Mouse (Mus musculus) hindbrain, embryonic 14.5 days (tissue): ENCODE data around the gene Btn1a1. TPM values are rescaled to one million over a fixed set of nuclear protein-coding genes. Genes with fewer than 3 reads are reported as not detected.

Experiments
- ATAC-seq: fragments of 200-750 bp; cut with Nextera tagmentation; 2 replicates; pipeline ENCODE4 v1.8.0; 2017; ENCODE audit warnings: moderate number of reproducible peaks, mild to moderate bottlenecking, moderate TSS enrichment, moderate library complexity; ENCODE audit not compliant: low FRiP score
- DNase-seq: peaks from one replicate; pipeline ENCODE4 v3.0.0-alpha.2; 2015; ENCODE audit warnings: low spot score
- H3K27ac ChIP-seq: fragments of 300-500 bp; sonication (generic); 2 replicates; pipeline ENCODE4 v1.5.1; 2014; ENCODE audit warnings: mild to moderate bottlenecking, moderate library complexity
- H3K27me3 ChIP-seq: fragments of 300-500 bp; sonication (generic); 2 replicates; pipeline ENCODE4 v1.6.1; 2014; ENCODE audit warnings: mild to moderate bottlenecking, low read length, mixed read lengths; ENCODE audit not compliant: control insufficient read depth, insufficient read depth
- H3K36me3 ChIP-seq: fragments of 300-500 bp; sonication (generic); replicated peaks from 2 replicates; pipeline ENCODE4 v1.6.1; 2014; ENCODE audit not compliant: control insufficient read depth, insufficient read depth
- H3K4me1 ChIP-seq: fragments of 300-500 bp; sonication (generic); replicated peaks from 2 replicates; pipeline ENCODE4 v1.6.1; 2014; ENCODE audit warnings: antibody characterized with exemption, low read length, mixed read lengths; ENCODE audit not compliant: control insufficient read depth, insufficient read depth
- H3K4me2 ChIP-seq: fragments of 300-500 bp; sonication (generic); replicated peaks from 2 replicates; pipeline ENCODE4 v1.6.1; 2014; ENCODE audit warnings: mild to moderate bottlenecking, moderate library complexity
- H3K4me3 ChIP-seq: fragments of 300-500 bp; sonication (generic); replicated peaks from 2 replicates; pipeline ENCODE4 v1.5.1; 2014; ENCODE audit warnings: mild to moderate bottlenecking, low read length
- H3K9ac ChIP-seq: fragments of 300-500 bp; sonication (generic); 2 replicates; pipeline ENCODE4 v1.6.1; 2014
- H3K9me3 ChIP-seq: fragments of 300-500 bp; sonication (generic); 2 replicates; pipeline ENCODE4 v1.6.1; 2016; ENCODE audit warnings: low read length; ENCODE audit not compliant: control insufficient read depth
- WGBS: fragments of 180-500 bp; shearing (Covaris S2); extraction: QIAGEN DNeasy Blood & Tissue Kit; methylation state at CpG from one replicate; pipeline ENCODE4 v1.1.7; 2014; 5-methylcytosine and 5-hydroxymethylcytosine counted together
- polyA plus RNA-seq: library from polyadenylated mRNA; unstranded; fragments of >200 nt; fragmentation: Nextera tagmentation; extraction: Ambion mirVana; gene quantifications from 2 replicates; pipeline ENCODE4 v1.2.1, GENCODE M21; 2014

The Btn1a1 gene
- polyA plus RNA-seq, 1 experiment from 2014 or later: 0.05 TPM

DNA sequence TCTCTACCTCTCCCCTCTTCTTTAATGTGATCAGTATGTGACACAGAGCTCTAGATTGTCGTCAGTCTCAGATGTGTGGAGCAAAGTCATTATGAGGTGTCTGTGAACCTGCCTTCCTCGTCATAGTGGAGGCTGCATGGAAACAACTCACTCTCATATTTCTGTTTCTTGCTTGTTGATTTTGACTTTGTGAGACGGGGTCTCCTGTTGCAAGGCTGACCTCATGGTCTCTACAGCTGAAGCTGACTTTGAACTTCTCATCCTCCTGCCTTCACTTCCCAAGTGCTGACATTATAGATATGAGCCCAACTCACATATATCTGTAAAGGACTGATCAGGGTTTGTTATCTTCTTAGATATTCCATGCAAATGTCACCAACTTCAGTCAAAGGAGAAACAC is 16.9 kb downstream of the Btn1a1 start:
- 0 out of 2 replicates have a peak overlapping the region, but pooled peaks have one; percentile 69 for H3K9ac ChIP-seq
- peak overlapping the region; percentile 58 for H3K4me3 ChIP-seq
- peaks cover 10% of the 10 kb centered on the region for H3K4me1 ChIP-seq
- H3K27ac ChIP-seq: no peak overlapping the region
- WGBS: 68% methylated on average over 3 of the region's 3 CpGs
- no peak for ATAC-seq
- no peak for DNase-seq
- no peaks in the 10 kb centered on the region for H3K36me3 ChIP-seq
- H3K4me2 ChIP-seq: peak overlapping the region; percentile 80
- H3K9me3 ChIP-seq: no peaks in the 10 kb centered on the region
- H3K27me3 ChIP-seq: no peaks in the 10 kb centered on the region

DNA sequence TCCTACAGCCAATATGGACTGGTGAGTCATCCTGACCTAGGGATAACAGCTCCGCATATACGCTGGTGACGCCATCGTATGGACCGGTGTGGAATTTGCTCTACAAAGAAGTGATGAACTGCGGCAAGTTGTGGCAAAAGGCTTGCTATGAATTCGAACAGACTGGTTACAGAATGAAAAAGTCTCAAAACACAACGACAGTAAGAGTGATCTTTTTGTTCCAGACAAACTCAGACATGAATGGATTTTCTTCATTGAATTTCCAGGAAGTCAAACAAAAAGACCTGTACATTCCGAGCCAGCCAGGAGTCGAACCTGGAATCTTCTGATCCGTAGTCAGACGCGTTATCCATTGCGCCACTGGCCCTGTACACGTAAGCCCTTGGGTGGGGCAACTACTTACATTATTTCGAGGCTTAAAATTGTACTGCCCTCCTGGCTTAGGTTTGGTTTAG is 19.2 kb downstream of the Btn1a1 start:
- peak overlapping the region; percentile 56 for H3K4me3 ChIP-seq
- peak overlapping the region; percentile 96 for H3K27ac ChIP-seq
- peak; percentile 98 for DNase-seq
- H3K36me3 ChIP-seq: no peaks in the 10 kb centered on the region
- H3K4me2 ChIP-seq: peak overlapping the region; percentile 72
- H3K4me1 ChIP-seq: peaks cover 10% of the 10 kb centered on the region
- H3K9me3 ChIP-seq: no peaks in the 10 kb centered on the region
- peak overlapping the region; percentile 89 for H3K9ac ChIP-seq
- ATAC-seq: peak; percentile 64
- under 1% methylated on average over 16 of the region's 16 CpGs for WGBS
- H3K27me3 ChIP-seq: no peaks in the 10 kb centered on the region

DNA sequence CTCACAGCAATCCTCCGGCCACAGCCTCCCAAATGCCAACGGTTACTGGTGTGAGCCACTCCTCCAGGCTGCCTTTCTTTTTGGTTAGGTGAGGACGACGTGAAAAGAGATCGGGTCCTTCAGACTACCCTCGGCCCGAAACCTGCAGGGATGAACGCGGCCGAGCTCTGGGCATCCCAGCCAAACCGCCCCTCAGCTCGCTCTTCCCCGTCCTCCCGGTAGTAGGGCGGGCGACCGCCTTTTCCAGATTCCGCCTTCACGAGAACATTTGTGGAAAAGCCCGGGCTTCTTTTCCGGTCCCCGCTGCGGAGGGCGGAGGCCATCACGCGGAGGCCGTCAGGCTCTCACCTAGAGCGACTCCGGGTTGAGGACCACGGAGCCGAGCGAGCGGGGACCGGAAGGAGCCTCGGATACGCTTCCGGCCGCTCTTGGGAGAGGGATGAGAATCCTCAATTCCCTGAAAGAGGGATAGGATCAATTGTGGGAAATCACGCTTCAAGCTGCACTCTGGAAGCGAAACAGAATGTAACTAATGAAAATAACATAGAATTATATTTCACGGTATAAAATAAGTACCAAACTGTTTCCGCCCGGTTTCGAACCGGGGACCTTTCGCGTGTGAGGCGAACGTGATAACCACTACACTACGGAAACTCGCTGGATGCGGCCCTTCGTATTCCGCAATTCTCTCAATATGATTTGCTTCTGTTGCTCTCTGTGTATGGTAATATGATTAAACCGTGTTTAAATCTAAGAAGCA is 20.0 kb downstream of the Btn1a1 start:
- DNase-seq (peak; percentile 100), ATAC-seq (peak; percentile 94)
- H3K4me3 ChIP-seq: peak overlapping the region; percentile 56
- peaks cover 10% of the 10 kb centered on the region for H3K4me1 ChIP-seq
- WGBS: under 1% methylated on average over 55 of the region's 55 CpGs
- H3K27me3 ChIP-seq: no peaks in the 10 kb centered on the region
- H3K27ac ChIP-seq: peak overlapping the region; percentile 96
- H3K4me2 ChIP-seq: peak overlapping the region; percentile 72
- no peaks in the 10 kb centered on the region for H3K9me3 ChIP-seq
- H3K36me3 ChIP-seq: no peaks in the 10 kb centered on the region
- peak overlapping the region; percentile 89 for H3K9ac ChIP-seq

DNA sequence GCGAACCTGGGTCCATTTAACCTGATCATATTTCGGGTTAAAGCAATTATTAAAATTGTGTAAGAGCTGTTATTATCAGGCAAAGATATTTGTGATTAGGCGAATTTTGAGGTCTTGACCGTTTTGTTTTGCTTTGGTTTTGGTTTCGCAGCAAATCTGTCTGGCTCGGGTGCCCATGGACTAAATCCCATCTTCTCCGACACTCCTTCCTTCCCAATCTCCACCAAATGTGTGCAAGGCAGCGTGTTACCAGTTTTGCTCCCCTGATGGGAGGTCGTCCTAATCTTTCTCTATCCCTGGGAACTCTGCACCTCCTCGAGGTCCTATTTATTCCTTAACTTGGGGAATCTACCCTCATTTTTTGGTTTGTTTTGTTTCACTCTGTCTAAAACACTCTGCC is 20.5 kb downstream of the Btn1a1 start:
- no peak for ATAC-seq
- peak overlapping the region; percentile 72 for H3K4me2 ChIP-seq
- DNase-seq: peak; percentile 51

DNA sequence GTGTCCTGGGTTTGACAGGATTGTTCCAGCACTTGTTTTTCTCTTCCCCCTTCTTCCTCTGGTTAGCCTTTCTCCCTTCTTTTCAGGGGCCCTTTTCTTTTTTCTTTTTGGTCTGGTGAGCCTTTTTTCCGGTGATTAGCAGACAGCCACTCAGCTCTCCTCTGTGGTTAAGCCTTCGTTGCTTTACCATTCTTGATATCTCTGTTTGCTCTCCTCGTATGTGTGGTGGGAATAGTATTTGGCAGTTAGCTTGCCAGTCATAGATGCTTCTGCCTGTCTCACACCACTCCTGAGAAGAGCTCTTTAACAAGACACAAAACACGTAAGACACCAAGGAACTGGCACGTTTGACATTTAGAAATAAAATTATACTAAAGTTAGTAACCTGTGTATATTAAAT is 21.2 kb downstream of the Btn1a1 start:
- H3K27ac ChIP-seq: peak overlapping the region; percentile 96
- 54% methylated on average over 5 of the region's 5 CpGs for WGBS
- no peaks in the 10 kb centered on the region for H3K9me3 ChIP-seq
- H3K27me3 ChIP-seq: no peaks in the 10 kb centered on the region
- H3K4me1 ChIP-seq: peaks cover 10% of the 10 kb centered on the region
- ATAC-seq (no peak), DNase-seq (no peak)
- peak overlapping the region; percentile 89 for H3K9ac ChIP-seq
- H3K4me3 ChIP-seq: peak overlapping the region; percentile 56
- peak overlapping the region; percentile 72 for H3K4me2 ChIP-seq
- H3K36me3 ChIP-seq: no peaks in the 10 kb centered on the region

More for the DNA sequence above, 20.5 kb downstream of the Btn1a1 start:
- Histone ChIP-seq H3K9me3 (no peaks in the 10 kb centered on the region), H3K27ac (peak overlapping the region; percentile 96), H3K36me3 (no peaks in the 10 kb centered on the region), H3K9ac (peak overlapping the region; percentile 89), H3K4me1 (peaks cover 10% of the 10 kb centered on the region), H3K27me3 (no peaks in the 10 kb centered on the region), H3K4me3 (peak overlapping the region; percentile 56)
- 2% methylated on average over 10 of the region's 10 CpGs for WGBS

DNA sequence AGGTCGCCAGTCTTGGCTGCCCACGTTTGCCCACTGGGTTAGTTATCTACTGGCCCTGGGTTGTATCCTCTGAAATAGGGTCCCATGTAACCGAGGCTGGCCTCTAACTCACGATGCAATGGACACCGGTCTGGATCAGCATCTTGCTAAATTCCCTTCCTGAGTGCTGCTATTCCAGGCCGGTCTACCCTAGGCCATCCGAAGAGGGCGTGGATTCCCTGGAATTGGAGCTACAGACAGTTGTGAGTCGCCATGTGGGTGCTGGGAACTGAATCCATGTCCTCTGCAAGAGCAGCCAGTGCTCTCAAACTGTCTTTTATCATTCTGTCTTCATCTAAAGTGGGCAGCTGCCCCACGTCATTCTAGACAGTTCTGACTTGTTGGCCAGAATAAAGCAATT is 25.8 kb downstream of the Btn1a1 start:
- 66% methylated on average over 10 of the region's 10 CpGs for WGBS

DNA sequence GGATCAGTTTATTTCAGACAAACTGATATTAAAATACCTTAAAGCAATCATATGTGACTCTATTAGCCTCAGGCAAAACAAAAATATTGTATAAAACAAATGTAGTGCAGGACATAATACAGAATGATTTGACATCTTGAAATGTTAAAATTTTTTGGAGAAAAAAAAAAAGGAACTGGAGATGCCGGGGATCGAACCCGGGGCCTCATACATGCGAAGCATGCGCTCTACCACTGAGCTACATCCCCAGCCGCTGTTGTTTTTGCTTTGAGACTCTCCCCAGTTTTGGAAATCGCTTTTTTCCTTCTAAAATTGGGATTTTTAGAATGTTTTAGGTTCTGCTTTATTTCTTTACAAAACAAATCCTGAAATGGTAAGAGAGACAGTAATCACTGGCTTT is 27.2 kb downstream of the Btn1a1 start:
- Histone ChIP-seq H3K9me3 (no peaks in the 10 kb centered on the region), H3K4me2 (peak overlapping the region; percentile 69), H3K9ac (peak overlapping the region; percentile 44; the same call in 1 of the 2 replicates), H3K27me3 (no peaks in the 10 kb centered on the region), H3K36me3 (no peaks in the 10 kb centered on the region), H3K27ac (no peak overlapping the region; the same call in 1 of the 2 replicates), H3K4me3 (peak overlapping the region; percentile 37), H3K4me1 (no peaks in the 10 kb centered on the region; the same call in 1 of the 2 replicates)
- 1% methylated on average over 7 of the region's 7 CpGs for WGBS
- DNase-seq: peak; percentile 86
- ATAC-seq: 0 out of 2 replicates have a peak, but pooled peaks have one; percentile 37

More for the DNA sequence above, 25.8 kb downstream of the Btn1a1 start:
- DNase-seq: no peak
- Histone ChIP-seq H3K36me3 (no peaks in the 10 kb centered on the region), H3K4me1 (peaks cover 10% of the 10 kb centered on the region), H3K9ac (no peak overlapping the region), H3K4me3 (no peak overlapping the region), H3K4me2 (no peak overlapping the region), H3K27ac (no peak overlapping the region), H3K9me3 (no peaks in the 10 kb centered on the region), H3K27me3 (no peaks in the 10 kb centered on the region)
- ATAC-seq: no peak

DNA sequence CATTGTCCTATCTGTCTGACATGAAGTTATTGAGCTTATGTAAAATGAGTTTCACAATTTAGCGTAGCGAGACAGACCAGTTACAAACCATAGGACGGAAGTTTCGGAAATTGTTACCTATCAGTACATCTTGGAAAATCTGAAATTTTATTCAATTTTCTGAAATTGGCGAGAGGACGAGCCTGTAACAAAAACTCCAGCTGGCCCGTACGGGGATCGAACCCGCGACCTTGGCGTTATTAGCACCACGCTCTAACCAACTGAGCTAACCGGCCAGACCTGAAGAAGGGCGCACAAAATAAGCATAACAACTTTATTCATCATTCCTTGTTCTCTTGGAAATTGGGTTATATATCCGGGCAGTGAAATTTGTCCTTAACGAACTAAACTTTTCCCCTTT is 27.8 kb downstream of the Btn1a1 start:
- Histone ChIP-seq H3K4me2 (peak overlapping the region; percentile 69), H3K4me1 (no peaks in the 10 kb centered on the region; the same call in 1 of the 2 replicates), H3K36me3 (no peaks in the 10 kb centered on the region), H3K9me3 (no peaks in the 10 kb centered on the region), H3K27ac (no peak overlapping the region), H3K4me3 (peak overlapping the region; percentile 37), H3K9ac (peak overlapping the region; percentile 50), H3K27me3 (no peaks in the 10 kb centered on the region)
- WGBS: under 1% methylated on average over 17 of the region's 17 CpGs
- DNase-seq (peak; percentile 98), ATAC-seq (peak; percentile 88)

DNA sequence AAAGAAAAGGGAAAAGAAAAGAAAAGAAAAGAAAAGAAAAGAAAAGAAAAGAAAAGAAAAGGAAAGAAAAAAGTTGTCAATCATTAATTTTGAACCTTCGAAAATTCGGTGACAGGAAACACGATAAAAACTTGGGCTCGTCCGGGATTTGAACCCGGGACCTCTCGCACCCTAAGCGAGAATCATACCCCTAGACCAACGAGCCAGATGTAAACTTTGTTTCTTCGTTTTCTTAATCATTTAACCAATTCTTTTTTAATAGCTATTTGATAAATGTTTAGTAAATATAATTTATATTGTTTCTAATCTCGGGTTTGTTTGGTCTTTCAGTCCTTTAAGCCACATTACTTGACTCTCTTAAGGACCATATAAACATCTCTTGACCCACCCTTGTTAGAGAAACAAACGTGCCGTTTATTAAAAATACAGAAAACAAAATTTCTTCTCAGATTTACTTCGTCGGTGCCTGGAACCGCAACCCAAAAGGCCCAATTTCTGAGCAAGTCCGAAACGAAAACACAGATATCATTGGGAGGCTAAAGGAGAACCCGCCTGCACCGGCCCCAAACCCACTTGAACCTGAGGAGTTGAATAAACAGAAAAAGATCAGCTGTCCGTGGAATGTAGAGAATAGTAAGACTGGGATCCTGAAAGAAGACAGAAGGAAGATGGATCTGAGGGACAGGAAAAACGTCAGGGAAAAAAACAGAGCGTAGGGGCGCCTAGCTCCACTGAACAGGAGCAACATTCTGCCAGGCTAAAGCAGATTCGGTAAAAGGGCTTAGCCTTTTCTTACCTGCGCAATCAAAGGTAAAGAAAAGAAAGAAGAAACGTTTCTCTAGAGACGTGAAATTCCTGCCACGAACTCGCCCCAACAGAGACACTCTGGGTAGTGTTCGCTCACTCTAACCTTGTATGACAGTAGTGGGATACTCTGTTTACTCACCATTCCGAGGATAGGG is 28.6 kb downstream of the Btn1a1 start:
- H3K9me3 ChIP-seq: no peaks in the 10 kb centered on the region
- DNase-seq (peak; percentile 84), ATAC-seq (no peak; the same call in 1 of the 2 replicates)
- H3K9ac ChIP-seq: peak overlapping the region; percentile 50
- H3K27me3 ChIP-seq: no peaks in the 10 kb centered on the region
- H3K27ac ChIP-seq: no peak overlapping the region
- H3K4me2 ChIP-seq: peak overlapping the region; percentile 69
- H3K4me1 ChIP-seq: no peaks in the 10 kb centered on the region; the same call in 1 of the 2 replicates
- H3K36me3 ChIP-seq: no peaks in the 10 kb centered on the region
- under 1% methylated on average over 32 of the region's 32 CpGs for WGBS
- H3K4me3 ChIP-seq: peak overlapping the region; percentile 37
